Mouse (Mus musculus) left cerebral cortex, adult 9 months (tissue): ENCODE measurements around the gene Angptl4.
"Not testable (repeated sequence)": the region's sequence is repeated elsewhere in the genome, so short reads cannot be mapped to it uniquely, and the experiment has no call there.

ENCODE experiments used
- DNase-seq, 2 experiments: peaks; one replicate each; pipeline ENCODE4 v3.0.0; 2022; ENCODE audit warnings: low spot score in 2 of 2

Gene Angptl4

DNA sequence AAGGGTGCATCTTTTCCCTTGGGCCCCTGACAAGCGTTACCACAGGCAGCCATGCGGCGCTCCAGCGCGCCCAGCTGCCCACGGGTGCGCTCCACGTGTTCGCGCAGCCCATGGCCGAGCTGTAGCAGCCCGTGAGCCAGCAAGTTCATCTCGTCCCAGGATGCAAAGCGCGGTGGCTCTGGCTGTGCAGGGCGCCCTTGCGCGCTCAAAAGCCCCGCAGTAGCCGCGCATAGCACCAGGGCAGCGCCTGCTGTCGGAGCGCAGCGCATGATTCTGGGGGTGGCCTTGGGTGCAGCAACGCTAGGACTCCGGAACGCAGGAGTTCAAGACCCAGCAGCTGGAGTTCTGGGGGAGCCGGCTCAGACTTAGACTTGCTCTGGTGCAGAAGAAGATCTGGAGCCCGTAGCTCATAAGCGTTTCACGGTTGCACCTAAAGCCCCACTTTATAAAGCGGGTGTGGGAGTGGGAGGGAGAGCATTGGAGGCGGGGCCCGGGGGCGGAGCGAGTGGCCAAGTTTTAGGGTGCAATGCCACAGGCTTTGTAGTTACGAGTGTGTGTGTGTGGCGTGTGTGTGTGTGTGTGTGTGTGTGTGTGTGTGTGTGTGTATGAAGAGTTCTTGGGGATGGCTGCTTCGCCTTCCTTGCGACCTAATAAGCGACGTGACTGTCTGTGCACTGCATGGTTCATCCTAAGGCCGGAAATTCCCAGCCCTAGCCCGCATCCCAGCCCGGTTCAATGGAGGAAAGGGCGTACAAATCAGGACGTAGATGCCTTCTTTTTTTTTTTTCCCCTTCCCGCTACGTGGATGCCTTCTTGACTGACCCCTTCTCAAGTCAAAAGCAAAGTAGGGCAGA lies at the start of gene Angptl4:
TSS of gene Angptl4 (minus strand) at position 707 of the 854 bp plus-strand sequence.
- DNase-seq: peak in 1 of 2 experiments; percentile 44

DNA sequence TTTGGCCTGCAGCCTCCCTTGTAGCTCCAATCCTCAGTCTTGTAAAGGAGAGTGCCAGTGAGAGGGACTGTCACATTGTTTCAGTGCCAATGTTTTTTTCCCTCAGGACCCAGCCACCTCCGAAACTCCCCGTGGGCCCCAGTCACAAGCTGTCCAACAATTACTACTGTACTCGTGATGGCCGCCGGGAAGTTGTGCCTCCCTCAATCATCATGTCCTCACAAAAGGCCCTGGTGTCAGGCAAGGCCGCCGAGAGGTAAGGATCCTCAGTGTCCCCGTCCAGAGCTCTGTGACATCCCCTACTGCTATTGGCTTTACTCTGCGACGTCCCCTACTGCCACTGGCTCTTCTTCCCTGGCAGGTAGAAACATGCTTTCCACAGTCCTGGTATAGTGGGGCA lies 47.9 kb upstream of the Angptl4 start:
- DNase-seq: no peak

DNA sequence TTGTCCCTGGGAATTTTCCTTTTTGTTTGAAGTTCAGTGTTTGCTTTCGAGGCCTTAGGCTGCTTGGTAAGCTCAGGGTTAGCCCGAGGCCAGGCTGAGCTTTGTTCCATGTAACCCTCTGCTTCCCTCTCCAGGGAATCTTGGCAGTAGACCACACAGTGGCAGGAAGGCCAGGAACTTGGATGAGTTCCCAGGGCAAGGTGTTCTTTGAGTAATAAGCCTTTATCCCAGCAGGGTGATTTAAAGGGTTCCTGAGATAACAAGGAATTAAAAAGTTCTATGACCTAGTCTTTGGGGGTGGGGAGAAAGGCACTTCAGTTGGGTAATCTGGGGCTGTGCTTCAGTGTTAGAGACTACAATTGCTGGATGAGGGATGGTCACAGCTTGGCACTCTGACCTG lies 47.3 kb upstream of the Angptl4 start:
- DNase-seq: no peak

DNA sequence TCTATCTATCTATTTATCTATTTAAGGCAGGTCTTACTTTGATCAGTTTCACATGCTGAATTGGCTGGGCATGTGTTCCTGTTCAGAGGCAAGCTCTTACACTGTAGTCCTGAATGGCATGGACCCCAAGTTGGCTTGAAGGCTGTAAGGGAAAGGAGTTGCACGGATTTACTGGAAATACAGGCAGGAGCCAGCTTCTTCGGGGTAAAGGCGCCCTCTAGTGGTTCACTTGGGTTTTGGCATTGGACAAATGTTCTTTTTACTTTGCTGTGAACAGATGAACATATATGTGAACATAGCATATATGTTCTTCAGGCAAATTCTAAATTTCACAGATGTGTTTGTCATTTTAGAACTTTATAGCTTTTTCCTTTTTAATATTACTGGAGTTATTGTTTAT lies 45.2 kb upstream of the Angptl4 start:
- DNase-seq: peak in 1 of 2 experiments; percentile 78

DNA sequence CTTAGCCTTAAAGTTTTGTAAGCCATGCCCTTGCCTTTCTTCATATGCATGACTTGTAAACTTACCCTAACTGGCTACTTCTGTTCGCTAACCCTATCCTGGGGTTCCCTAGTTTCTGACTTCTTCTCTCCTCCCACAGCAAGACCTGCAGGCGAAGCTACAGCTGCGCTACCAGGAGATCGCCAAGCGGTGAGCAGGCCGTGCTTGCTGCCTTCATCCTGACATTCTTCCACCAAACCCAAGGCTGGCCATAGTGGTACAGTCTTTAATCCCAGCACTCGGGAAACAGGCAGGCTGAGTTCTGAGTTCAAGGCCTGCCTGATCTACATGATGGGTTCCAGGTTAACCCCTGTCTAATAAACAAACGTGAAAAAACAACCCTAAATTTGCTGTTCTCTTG lies 43.8 kb upstream of the Angptl4 start:
- no peak for DNase-seq

DNA sequence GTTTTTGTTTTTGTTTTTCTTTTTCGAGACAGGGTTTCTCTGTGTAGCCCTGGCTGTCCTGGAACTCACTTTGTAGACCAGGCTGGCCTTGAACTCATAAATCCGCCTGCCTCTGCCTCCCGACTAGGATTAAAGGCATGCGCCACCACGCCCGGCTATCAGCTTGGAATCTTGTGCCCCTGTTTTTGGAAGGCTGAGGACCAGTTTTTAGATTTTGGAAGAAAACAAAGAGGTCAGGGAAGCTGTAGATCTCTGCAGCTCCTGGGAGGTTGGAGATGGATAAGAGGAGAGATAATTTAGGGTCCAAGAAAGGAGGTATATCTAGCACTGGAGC lies 43.3 kb upstream of the Angptl4 start:
- not testable (repeated sequence) for DNase-seq

DNA sequence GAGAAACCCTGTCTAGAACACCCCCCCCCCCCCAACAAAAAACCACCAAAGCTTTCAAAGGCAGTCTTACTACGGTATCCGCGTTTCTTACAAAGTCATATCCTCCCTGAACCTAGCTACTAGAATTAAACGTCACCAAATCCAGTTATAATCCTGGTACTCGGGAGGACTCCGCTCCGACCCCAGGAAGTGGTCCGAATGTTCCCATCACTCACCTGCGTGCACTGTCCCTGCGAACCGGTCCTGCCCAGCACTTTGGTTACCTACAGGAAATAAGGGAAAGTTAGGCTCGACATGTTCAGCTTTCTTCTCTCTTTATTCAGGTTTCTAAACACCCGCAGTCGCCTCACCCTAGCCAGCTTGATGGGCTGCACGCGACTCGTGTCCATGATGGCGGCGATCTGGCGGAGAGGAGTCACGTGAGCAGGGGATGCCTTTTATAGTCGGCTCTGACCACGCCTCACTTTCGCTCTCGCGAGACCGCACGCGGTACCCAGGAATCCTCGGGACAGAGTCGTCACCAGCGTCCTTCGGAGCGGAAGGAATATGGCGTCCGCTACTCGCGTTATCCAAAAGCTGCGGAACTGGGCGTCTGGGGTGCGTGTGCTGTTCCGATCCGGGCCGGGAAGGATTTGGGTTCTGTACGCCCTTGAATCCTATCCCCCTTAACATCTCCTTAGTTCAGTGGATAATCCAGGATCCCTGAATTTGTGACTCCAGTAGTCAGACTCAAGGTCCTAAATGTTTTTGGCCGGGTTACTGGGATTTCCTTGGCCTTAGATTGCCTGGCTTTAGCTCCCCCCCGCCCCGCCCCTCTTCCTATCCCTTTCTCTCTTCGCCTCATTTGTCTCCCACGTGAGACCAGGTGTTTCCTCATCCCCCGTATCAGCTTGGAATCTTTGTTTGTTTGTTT lies 42.7 kb upstream of the Angptl4 start, which contains the start of the genes Rps28 and Ndufa7:
TSS of gene Rps28 (minus strand) at position 479 of the 913 bp plus-strand sequence.
TSS of gene Ndufa7 (plus strand) at position 489 of the 913 bp plus-strand sequence.
- DNase-seq: peak; percentile 94 to 98

DNA sequence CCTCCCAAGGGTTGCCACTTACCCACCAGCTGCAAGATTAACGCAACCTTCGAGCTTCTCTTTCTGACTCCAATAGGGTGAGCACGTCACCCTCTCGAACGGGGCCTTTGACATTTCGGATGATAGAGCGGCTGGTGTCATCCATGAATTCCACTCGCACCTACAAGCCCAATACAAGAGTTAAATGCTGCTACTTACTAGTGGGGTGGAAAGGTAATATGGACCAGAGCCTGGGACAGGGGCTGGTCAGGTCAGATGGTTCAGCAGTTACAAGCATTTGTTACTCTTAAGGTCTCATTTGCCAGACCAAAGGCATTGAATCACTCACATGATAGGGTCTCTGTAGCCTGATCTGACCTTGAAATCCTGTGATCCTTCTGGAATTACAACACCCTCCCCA lies 41.5 kb upstream of the Angptl4 start:
- not testable (repeated sequence) for DNase-seq

DNA sequence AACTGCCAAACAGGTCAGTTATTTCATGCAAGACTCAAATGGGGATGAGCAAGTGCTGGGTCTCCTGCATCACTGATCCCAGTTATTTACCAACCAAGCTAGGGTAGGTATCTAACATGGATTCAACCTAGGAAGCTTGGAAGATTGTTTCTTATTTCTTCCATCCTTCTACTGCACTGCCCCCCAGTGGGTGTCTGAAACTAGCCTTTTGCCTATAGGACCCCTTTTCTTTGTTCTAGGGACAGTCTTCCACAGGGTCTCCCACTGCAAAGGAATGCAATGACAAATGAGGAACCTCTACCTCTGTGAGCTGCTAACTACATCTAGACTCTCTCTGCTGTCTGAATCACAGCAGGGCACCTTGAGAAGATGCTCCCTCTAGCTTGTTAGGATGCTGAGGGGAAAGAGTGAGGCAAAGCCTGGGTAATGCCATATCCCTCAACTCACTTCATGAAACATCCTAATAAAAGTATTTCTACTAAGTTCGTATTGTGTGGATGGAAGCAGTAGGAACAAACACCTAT lies 40.9 kb upstream of the Angptl4 start:
- DNase-seq: no peak

DNA sequence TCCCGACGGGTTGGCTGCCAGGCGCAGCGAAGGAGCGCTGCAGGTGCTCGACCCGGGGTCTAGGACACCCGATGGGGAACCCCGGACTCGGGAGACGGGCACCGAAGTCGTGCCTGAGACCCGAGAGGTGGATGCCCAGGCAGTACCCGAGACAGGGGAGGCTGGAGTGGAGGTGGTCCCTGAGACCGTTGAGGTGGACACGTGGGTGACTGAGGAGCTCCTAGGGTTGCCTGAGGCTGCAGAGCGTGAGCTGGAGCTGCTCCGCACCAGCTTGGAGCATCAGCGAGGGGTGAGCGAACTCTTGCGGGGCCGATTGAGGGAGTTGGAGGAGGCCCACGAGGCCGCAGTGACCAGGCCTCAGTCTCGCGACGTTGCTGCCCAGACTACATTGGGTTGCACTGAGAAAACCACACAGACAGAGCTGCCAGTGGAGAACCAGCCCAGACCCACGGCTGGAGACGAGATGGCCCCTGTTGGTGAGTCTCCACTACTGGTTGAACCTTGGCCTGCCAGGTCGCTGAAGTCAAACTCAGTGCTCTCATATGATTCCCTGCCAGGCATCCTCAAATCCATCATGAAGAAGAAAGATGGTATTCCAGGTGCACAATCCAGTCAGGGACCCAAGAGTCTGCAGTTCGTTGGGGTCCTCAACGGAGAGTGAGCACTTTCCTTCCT lies 36.5 kb upstream of the Angptl4 start:
- no peak for DNase-seq

DNA sequence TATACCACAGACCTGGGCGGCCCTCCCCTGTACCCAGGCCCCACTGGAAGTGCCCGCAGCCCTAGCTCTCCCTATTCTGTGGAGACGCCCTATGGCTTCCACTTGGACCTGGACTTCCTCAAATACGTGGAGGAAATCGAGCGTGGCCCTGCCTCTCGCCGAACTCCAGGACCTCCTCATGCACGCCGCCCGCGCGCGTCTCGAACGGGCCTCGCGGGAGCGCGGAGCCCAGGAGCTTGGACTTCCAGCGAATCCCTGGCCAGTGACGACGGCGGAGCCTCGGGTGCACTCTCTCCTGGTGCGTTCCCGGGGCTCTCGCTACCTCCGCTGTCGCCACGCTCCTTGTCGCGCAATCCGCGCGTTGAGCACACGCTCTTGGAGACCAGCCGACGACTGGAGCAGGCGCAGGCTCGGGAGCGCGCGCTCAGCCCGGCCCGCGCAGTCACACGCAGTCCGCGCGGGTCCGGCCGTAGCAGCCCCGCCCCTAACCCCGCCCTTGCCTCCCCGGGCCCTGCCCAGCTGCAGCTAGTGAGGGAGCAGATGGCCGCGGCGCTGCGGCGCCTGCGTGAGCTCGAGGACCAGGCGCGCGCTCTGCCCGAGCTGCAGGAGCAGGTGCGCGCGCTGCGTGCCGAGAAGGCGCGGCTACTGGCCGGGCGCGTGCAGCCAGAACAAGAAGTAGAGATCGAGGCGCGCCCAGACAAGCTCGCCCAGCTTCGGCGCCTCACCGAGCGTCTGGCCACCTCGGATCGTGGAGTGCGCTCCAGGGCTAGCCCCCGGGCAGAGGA lies 35.7 kb upstream of the Angptl4 start:
- DNase-seq: peak; percentile 83 to 87

DNA sequence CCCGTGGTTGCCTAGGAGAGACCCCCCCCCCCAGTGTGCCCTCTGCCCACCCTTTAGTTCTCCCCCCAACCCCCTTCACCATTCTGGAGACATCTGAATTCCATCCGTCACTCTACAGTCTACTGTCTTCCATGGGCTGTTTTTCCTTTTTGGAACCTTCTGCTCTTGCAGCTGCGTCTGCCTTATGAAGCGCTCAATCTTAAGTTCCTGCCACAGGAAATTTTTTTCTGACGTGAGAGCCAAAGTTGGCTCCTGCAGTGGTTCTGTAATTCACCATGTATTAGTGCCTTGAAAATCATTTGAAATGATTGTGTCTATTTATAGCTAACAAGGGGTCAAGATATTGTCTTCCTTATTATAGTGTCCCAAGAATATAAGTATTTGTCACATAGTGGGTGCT lies 35.0 kb upstream of the Angptl4 start:
- no peak for DNase-seq

DNA sequence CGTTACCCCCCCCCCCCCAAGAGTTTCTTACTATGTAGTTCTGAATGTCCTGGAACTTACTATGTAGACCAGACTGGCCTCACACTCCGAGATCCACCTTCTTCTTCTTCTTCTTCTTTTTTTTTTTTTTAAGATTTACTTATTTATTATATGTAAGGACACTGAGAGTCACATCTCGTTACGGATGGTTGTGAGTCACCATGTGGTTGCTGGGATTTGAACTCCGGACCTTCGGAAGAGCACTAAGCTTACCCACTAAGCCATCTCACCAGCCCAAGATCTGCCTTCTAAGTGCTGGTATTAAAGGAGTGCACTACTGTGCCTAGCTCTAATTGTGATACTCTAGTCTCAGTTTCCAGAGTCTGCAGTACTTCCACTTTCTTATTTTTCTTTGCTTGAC lies 33.8 kb upstream of the Angptl4 start:
- DNase-seq: no peak

DNA sequence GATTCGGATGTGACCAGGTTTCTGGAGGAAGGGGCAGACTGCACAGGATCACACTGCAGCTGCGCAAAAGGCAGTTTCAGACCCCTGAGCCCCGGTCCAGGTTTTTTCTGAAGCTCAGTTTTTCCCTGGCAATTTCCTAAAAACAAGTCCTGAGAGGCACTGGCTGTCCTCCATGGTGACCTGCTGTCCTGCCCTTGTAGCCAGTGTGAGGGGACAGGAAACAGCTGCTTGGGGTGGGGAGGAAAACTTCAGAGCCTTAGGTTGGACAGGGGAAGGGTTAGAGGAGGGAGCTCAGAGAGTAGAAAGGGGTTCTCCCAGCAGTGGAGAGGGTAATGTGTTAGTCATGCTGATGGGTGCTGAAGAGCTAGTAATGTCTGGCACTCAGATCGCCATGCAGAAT lies 31.4 kb upstream of the Angptl4 start:
- no peak for DNase-seq

DNA sequence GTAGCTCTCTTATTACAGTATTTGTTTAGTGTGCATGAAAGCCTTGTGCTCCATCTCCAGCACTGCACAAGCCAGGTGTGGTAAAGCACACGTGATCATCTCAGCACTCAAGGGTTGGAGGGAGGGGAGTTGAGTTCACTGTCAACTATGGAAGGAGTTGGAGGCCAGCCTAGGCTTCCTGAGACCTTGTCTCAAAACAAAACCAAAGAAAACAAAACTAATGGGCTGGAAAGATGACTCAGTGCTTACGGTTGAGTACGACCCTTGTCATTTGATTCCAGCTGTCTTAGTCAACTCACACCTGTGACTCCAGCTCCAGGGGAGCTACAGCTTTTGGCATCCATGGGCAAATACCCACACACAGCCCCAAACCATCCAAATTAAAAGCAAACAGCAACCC lies 30.8 kb upstream of the Angptl4 start:
- DNase-seq: no peak

DNA sequence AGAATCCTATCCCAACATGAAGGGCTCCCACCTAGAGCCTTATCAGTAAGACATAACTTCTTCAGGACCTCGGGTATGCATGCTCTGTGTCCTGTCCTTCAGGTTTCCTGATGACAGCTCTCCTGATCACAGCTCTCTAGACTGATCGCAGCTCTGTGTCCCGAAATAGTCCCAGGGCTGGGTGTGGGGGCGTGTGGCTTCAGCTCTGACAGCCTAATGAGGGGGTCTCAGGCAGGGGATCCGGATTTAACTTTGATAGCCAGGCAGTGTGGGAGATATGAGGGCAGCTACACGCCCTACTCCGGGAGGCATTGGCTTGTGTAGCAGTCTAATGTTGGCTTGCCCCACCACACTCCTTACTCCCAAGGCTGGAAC lies 29.5 kb upstream of the Angptl4 start:
- DNase-seq: no peak

DNA sequence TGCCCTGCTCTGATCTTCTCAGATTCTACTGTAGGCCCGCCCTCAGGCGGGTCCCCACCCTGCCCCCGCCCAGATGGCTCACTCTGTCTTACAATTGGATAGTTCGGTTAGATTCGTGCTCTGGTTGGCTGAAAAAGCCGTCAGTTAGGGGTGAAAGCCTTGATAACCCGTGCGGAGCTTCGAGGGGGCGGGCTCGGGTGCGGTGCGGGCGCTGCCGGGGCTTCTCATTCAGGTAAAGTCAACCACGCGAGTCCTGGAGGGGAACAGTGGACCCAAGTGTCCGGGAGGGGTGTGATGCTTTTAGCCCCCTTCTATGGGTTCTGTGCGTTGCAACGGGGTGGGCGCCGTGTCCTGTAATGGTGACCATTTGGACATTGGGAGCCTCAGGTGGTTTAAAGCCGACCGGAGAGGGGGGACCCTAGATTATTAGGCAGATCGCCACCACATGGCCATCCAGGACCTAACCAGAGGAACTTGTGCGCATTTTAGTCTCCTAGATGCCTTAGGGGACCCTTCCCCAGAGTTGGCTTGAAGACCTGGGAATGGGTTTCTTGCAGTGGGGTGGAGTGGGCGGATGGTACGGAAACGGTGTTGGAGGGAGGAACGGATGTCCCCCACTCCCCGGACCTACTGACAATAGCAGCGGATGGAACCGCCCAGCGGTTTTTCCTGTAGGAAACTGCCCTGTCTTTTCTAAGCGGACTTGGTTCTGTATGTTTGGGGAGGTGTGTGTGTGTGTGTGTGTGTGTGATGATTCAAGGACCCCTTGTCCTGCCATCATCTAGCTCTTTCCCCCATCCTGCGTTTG lies 28.9 kb upstream of the Angptl4 start, which contains the start of gene Kank3:
TSS of gene Kank3 (plus strand) at position 186 of the 808 bp plus-strand sequence.
- DNase-seq: peak; percentile 82 to 95

DNA sequence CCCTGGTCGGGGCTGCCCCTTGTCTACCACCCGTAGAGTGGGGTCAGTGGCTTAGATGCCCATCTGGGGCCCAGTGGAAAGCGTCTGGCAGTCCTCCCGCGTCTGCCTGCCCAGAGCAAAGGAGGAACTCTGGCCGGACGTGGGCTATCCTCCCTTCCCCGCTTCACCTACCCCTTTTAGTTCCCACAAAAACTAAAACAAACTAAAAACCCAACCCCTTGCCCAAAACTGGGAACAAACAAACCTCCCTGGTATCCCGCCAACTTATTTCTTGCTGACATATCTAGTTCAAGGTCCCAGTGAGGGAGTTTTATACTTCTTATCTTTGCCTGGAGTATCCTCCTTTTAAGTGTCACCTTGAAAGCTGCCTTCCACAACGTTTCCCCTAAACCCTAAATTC lies 26.6 kb upstream of the Angptl4 start:
- DNase-seq: no peak

DNA sequence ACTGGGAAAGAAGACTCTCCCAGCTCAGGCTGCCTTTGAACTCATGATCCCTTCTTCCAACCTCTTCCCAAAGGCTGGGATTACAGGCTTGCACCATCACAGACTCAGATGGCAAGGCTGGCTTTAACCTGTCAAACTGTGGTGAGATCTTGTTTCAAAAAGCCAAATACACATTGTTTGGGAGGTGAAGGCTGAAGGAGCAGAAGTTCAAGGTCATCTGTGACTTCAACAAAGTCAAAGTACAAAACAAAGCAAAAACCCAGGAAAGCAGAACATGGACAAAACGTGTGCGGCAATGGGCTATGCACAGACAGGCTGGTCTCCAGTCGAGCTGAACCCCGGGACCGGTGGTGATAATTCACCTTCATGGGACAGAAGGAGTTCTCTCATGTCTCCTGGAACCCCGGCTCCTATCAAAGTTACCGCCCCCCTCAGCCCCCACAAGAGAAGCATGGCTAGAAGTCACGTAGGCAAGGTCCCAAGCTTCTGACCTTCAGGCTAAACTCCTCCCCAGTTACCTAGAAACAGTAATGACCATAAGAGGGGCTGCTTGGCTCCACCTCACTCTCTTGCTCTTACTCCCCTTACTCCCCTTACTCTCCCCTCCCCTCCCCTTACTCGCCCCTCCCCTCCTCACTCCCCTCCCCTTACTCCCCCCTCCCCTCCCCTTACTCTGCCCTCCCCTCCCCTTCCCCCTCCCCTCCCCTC lies 25.7 kb upstream of the Angptl4 start:
- no peak for DNase-seq
